Mouse (Mus musculus) testis, adult 10 weeks (tissue): Measurements from ENCODE around the gene Pik3r2. TPM values are rescaled to one million over a fixed set of nuclear protein-coding genes. Genes with fewer than 3 reads are reported as not detected.

ENCODE experiments used
- polyA plus RNA-seq: library from polyadenylated mRNA; stranded (reverse); fragments of 350-450 nt; fragmentation: Illumina TruSeq; extraction: RNeasy Lipid Tissue Mini Kit (QIAGEN cat#74804); gene quantifications from one replicate; pipeline ENCODE4 v1.2.3, GENCODE M21; 2014; ENCODE audit warnings: low read depth, low replicate concordance

Pik3r2 gene
- 0.84 TPM for polyA plus RNA-seq

DNA sequence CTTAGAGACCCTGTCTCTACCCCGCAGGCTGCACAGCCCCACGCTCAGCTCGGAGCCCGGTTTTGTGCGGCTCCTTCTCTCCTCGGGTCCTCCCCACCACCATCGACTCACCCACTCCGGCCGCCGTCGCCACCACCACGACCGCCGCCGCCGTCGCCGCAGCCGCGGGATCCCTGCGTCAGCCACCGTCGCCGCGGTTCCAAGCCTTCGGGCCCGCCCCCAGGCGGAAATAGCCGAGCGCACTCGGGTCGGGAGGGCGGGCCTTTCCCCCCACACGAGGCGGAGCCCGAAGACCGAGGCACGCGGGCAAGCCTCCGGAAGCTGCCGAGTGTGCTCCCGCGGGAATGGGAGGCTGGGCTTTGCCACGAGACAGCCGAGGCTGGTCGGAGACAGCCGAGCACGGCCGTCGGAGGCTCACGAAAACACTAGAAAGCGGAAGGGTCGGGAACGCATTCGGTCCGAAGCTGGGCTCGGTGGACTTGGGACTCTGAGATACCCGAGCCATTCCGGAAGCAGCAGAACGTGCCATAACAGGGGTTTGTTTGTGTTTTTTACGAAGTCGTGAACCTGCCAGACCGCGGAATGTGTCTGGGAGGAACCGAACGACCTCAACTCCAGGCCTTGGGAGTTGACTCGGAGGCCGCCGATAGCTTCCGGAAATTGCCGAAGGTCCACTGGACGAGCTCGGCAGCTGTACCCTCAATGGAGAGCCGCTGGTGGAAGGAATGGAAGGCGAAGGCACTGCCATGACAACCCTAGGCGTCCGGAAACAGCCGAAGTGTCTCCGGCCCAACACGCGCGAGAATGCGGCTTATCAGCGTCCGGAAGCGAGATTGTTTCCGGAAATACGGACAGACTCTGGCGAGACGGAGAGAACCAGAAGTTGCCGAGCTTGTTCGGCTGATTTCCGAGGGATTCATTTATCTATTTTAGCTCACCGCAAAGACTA, at the start of gene Pik3r2:
Gene Pik3r2, minus strand, starts transcription at position 218 of the 949 bp plus-strand sequence.

DNA sequence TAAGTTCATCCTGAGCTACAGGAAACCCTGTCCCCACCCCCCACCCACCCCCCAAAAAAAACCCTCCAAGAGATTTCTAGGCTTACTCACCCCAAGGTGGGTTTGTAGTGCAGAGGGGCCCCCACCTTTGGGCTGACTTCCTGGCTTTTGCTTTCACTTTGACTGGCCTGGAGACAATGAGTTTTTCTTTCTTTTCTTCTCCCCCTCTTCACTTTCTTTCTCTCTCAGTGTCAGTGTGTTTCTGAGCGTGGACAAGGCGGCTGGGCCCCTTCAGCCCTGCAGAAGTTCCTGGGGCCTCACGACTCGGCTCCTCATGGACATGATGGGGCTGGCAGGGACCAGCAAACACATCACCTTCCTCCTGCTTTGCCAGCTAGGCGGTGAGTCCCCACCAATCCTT, 31.7 kb upstream of the Pik3r2 start, which contains the start of gene Il12rb1:
Gene Il12rb1, plus strand, starts transcription at position 211 of the 400 bp plus-strand sequence.

DNA sequence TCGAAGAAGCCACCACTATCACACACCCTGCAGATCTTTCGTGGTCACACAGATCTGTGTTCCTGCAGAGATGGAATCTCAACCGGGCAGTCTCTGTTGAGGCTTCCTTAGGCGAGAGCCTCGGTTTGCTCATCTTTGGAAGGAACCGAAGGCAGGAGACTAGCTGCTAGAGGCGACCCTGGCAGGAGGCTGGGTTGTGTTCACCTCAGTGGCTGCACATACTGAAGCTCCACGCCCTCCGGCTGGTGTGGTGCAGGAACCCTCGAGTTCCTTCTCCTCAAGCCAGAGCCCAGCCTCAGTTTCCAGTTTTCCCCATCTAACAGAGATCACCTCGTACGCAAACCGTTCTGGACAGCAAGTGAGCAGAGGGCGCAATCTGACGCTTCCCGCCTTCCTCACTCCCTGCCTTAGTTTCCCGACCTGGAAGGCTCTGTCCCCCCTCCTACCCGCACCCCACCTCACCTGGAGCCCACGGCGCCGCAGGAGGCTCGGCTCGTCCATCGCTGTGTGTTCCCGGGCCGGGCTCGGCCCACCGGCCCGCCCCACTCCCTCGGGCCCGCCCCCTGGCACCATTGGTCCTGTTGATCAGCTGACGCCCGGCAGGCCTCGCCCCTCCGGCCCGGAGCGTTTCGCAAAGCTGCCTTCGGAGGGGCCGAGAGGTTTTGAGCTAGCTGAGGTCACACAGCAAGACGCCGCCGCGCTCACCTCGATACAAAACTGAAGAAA, 28.1 kb upstream of the Pik3r2 start, which contains the start of gene Mast3:
Gene Mast3, minus strand, starts transcription at position 574 of the 726 bp plus-strand sequence.

DNA sequence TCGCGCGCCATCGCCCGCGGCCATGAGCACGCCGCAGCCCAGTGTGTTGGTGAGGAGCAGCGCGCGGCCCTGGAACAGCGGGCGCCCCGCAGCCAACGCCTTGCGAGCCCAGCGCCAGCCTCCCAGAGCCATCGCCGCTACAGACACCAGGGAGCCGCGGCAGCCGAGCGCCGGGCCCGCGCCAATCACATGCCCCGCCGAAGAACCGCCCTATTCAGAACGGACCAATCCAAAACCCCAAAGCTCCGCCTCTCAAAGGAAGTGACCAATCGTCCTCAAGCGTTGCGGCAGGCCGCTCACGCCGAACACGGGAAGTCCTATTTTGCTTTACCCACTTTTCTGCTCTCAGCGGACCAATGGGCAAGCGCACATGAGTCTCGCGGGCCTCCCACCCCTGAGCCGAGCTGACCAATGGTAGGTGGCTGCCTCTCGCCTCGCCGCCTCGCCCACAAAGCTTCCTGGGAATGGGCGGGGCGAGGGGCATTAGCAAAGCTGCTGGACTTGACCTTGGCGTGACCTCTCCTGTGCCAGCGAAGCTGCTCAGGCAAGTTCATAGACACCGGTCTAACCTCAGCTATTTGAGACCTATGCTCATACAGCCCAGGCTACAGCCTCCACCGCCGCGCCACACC, 15.6 kb downstream of the Pik3r2 start, which contains the start of gene Mpv17l2:
Gene Mpv17l2, minus strand, starts transcription at position 172 of the 632 bp plus-strand sequence.

DNA sequence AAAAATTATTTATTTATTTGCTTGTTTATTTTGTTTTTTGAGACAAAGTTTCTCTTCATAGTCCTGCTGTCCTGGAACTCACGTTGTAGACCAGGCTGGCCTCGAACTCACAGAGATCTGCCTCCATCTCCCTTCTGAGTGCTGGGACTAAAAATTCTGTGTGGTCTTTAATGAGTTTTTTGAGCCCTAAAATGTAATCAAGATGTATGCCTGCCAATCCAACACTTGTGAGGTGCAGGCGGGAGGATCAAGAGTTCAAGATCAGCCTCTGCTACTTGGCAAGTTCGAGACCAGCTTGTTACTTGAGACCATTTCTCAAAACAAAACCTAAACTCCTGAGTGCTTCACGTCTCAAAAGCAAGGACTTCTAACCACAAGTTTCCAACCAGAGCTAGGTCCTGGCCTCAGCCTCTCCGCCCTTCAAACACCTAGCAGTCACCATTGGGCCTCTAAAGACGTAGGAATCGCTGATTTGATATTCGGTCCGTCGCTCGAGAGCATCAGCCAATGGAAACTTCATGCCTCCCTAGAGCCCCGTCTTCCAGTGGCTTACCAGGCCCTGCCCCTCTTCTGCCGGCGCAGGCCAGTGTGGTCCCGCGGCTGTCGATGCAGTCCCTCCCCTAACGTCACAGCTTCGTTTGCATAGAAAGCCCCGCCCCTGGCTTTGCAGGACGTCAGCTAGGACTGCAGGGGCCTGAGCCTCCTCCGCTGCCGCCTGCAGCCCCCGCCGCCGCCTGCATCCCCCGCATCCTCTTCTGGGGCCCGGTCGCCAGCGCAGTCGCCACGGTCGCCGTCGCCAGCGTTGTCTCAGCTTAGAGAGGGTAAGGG, 22.3 kb downstream of the Pik3r2 start, which contains the start of gene Rab3a:
Gene Rab3a, plus strand, starts transcription at position 637 of the 828 bp plus-strand sequence.

DNA sequence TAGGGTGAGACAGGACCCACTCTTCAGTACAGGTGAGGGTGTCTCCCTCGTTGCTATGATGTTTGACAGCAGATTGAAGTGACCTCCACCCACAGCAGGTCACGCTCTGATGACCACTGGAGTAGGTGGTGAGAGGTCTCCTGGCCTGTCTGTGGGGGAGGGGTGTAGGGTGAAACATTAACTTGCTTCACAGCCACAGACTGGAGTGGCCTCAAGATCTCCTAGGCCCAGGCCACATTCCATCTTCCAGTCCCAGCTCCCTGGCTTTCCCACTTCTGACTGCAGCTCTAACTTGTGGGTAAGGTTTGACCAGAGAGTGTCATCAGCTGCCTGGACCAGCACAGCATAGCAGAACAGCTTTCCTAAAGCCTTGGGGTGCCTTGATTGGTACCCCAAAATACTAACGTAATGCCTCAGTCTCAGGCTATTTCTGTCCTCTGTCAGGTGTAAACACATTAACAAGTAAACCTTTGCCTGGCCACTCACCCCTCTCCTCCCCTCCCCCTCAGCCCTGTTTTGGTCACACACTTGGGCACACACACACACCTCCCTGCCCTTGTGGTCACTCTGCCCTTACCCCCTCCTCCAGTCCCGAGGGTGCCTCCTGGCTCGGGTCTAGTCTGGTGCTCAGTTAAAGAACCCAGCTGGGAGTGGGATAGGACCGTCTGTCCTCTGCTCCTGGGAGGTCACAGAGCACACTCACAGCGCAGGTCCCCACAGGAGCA, 52.9 kb downstream of the Pik3r2 start, which contains the start of gene Pde4c:
Gene Pde4c, plus strand, starts transcription at position 235 of the 725 bp plus-strand sequence.

DNA sequence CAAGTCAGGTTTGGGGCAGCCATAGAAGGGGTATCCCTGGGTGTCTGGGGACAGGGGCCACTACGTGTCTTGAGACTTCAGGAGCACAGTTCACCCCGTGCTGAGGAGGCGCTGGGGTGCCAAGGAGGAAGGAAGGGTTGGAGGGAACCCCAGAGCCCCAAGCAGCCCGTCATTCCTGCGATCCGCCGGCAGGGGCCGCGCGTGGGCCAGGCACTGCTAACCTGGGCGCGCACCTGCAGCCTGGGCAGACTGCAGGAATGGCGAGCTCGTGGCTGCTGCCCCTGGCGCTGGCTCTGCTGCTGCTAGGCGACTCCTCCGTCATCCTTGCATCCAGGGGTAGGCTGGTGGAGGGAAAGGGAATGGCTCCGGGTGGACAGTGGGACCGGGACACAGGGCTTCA, 58.2 kb downstream of the Pik3r2 start, which contains the start of gene Gm3336:
Gene Gm3336, plus strand, starts transcription at position 247 of the 400 bp plus-strand sequence.

Other genes starting within 250 kb of the Pik3r2 start
- gene Fkbp8, start 249.0 kb downstream of the Pik3r2 start, polyA plus RNA-seq = 3.0 TPM
- gene Kxd1, start 248.8 kb downstream of the Pik3r2 start, polyA plus RNA-seq = 6.7 TPM
- 1.3 TPM for gene Ell, start 237.3 kb downstream of the Pik3r2 start, polyA plus RNA-seq
- gene Isyna1, start 182.3 kb downstream of the Pik3r2 start, polyA plus RNA-seq = 0.83 TPM
- not detected for gene Ssbp4, start 167.8 kb downstream of the Pik3r2 start, polyA plus RNA-seq
- gene Lrrc25, start 160.6 kb downstream of the Pik3r2 start, polyA plus RNA-seq = not detected
- not detected for gene Gdf15, start 144.3 kb downstream of the Pik3r2 start, polyA plus RNA-seq
- 1.2 TPM for gene Pgpep1, start 116.3 kb downstream of the Pik3r2 start, polyA plus RNA-seq
- gene Lsm4, start 103.5 kb downstream of the Pik3r2 start, polyA plus RNA-seq = 1.1 TPM
- gene Jund, start 77.8 kb downstream of the Pik3r2 start, polyA plus RNA-seq = 5.1 TPM
- gene Iqcn, start 73.3 kb downstream of the Pik3r2 start, polyA plus RNA-seq = 11.0 TPM
- gene Gm3336, start 58.2 kb downstream of the Pik3r2 start, polyA plus RNA-seq = not detected
- gene Pde4c, start 53.0 kb downstream of the Pik3r2 start, polyA plus RNA-seq = not detected
- gene Rab3a, start 22.0 kb downstream of the Pik3r2 start, polyA plus RNA-seq = 0.85 TPM
- gene Mpv17l2, start 15.8 kb downstream of the Pik3r2 start, polyA plus RNA-seq = 0.29 TPM
- gene Mast3, start 28.3 kb upstream of the Pik3r2 start, polyA plus RNA-seq = 1.0 TPM
- not detected for gene Il12rb1, start 31.7 kb upstream of the Pik3r2 start, polyA plus RNA-seq
- gene Arrdc2, start 63.0 kb upstream of the Pik3r2 start, polyA plus RNA-seq = 1.6 TPM
- not detected for gene Kcnn1, start 86.5 kb upstream of the Pik3r2 start, polyA plus RNA-seq
- 0.50 TPM for gene Ccdc124, start 97.2 kb upstream of the Pik3r2 start, polyA plus RNA-seq
- gene Slc5a5, start 116.0 kb upstream of the Pik3r2 start, polyA plus RNA-seq = not detected
- 27.3 TPM for gene Rpl18a, start 120.7 kb upstream of the Pik3r2 start, polyA plus RNA-seq
- 1.9 TPM for gene Map1s, start 129.2 kb upstream of the Pik3r2 start, polyA plus RNA-seq